Mouse (Mus musculus) adrenal gland (tissue): ENCODE measurements at regions not wholly inside any gene's neighbourhood (a gene's known extent, or its start where the extent isn't known, plus 50 kb on each side); places are given as distances from the start of the nearest gene placed in this dataset.
"Not testable (repeated sequence)": the region's sequence is repeated elsewhere in the genome, so short reads cannot be mapped to it uniquely, and the experiment has no call there.

Experiments used
- intact Hi-C: fragments of 180-260 bp; cut with DNase I; formaldehyde crosslinking; loops from one replicate; pipeline ENCODE4 v1.15.1; 2025

DNA sequence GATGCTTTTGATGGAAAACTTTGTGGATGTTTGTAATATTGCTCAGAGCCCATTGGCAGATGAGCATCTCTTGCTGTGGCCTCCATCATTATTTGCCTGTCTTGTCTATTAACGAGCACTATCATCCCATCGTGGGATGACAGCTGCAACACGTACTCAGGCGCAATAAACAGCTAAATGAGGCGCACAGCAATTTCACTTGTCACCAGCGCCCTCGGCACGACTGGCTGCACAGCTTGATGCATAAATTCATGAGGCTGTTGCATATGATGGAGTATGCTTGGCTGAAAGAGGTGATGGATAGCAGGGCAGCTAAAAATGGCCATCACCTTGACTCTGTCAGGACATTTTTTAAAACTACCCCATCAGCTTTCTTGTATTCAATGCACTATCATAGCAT, 853.1 kb upstream of the Pou3f2 start:
- intact Hi-C loops, result no loop called here

DNA sequence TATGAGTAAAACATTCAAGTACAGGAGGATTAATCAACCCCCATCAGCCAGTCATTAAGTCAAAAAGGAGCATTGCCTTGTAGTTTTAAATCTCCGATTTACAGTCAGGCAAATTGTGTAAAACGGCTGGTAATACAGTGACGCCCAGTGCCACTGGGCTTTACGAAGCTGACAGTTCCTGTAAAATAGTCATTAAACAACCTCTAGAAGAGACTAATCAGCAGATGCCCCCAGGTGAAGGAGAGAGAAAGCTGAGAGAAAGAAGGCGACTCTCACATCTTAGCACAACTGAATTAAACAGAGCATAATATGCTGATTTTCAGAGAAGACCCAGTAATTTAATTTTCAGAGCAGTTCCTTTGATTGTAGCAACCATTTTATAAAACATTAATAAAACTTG, 850.3 kb upstream of the Pou3f2 start:
- intact Hi-C loops, result no loop called here

DNA sequence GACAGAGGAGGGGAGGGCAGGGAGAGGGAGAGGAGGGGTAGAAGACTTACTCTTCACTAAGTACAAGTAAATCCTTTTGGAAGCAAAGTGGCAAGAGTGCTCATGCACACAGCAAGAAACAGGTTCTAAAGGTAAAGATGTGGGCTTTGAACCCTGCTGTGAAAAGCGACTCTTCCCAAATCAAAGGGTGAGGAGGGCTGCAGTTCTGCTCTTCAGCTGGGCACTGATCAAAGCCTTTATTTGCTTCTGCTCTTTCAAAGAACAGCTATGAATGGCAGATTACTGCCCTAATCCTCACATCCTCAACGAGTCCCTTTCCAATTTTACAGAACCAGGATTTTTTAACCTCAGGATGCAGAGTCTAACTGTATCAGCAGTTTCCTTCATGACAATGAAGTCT, 812.5 kb upstream of the Pou3f2 start:
- intact Hi-C loops, result no loop called here

DNA sequence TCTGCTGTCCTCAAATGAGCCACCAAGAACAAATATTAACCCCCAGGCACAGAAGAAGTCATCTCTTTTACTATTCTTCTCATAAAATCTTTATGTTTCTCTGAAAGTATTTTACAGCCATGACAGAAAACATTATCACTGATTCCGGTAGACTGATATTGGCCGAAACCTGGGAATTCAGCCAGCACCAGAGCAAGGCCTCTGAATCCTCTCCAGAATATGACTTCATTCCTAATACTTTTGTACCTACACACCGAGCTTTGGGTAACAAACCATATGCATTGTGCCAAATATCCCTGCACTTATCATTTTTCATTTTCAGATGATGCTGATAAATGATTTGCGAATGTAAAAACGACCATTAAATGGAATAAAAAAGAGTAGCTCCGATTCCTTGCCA, 791.9 kb upstream of the Pou3f2 start:
- intact Hi-C loops, result no loop called here

DNA sequence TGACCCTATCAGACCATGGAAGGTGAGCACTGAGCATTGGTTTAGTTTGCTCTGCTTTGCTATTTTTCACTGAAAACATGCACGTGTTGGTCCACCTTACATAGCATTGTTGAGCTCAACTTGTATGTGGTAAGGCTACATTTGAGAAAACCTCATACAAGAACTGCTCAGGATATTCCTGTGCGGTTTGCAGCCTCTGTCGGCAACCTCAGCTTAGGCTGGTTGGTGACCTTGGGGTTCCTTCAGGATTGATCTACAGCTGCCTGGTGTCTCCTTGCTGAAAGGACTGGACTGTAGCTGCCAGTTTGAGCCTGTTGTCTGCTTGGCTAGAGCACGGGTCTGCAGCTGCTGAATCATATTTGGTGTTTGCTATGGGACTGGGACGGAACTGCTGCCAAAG, 787.0 kb upstream of the Pou3f2 start:
- intact Hi-C loops, result no loop called here

DNA sequence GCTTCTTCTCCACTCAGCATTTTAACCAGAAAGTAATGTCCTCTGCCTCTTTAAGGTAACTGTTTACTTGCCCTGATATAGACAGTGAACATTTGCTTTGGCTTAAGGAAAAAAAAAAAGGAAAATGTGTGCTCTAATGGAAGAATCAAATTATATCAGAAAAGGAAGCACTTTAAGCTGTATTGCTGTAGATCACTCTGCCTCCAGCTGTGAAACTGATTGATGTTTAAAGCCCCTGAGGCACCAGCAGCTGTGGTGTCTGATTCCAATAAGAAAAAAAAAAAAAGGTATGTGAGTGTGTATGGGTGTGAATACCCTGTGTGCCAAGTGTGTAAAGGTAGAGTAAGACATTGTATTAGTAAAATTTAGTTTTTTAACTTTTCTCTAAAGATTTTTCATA, 783.8 kb upstream of the Pou3f2 start:
- intact Hi-C loops, result no loop called here

DNA sequence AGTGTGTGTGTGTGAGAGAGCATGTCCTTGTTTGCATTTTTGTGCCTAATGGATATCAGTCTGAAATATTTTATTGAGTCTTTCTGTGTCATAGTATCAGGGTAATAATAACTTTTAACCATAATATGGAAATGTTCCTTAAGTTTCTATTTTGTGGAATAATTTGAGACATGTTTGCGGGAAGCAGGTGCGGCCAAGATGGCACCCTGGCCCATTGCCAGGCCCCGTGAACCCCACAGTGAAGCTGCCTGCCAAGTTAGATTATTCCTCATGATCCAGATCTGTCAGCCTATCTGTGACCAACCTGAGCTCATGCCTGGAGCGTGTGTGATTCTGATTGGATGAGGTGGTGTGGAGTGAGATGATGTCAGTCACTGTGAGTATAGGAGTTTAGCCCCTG, 772.2 kb upstream of the Pou3f2 start:
- intact Hi-C loops, result no loop called here

DNA sequence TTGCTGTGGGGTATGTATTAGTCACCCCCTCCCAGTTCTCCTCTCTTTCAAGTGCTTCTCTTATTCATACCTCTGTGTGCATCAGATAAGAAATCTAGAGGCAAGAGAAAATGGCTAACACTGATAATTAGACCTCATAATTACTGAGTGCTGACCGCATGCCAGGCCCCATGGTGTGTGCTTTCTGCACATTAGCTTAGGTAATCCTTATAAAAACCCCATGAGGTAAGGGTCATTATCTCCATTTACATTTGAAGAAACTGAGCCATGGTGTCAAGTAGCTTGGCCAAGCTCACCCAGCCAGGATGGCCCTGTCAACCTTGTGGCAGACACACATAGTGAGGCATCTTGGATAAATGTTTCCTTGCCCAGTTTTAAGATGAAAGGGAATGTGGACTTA, 746.8 kb upstream of the Pou3f2 start:
- intact Hi-C loops, result no loop called here

DNA sequence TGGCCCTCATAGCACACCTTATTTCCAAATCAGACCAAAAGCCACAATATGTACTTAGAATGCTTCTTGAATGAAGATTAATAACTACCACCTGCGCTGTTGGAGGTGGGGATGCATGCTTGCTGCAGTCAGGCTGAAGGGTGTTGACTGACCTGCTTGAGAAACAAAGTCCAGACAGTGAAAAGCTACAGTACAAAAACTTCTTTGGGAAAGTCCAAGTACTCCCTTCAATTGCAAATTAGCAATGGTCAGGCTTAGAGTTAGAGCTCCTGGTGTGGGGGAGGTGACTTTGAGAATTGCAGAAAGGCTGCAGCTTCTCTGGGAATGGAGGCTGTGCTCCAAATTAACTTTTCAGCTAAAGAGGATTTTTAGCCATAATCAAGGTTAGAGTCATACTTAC, 706.6 kb upstream of the Pou3f2 start:
- intact Hi-C loops, result not testable (repeated sequence)

DNA sequence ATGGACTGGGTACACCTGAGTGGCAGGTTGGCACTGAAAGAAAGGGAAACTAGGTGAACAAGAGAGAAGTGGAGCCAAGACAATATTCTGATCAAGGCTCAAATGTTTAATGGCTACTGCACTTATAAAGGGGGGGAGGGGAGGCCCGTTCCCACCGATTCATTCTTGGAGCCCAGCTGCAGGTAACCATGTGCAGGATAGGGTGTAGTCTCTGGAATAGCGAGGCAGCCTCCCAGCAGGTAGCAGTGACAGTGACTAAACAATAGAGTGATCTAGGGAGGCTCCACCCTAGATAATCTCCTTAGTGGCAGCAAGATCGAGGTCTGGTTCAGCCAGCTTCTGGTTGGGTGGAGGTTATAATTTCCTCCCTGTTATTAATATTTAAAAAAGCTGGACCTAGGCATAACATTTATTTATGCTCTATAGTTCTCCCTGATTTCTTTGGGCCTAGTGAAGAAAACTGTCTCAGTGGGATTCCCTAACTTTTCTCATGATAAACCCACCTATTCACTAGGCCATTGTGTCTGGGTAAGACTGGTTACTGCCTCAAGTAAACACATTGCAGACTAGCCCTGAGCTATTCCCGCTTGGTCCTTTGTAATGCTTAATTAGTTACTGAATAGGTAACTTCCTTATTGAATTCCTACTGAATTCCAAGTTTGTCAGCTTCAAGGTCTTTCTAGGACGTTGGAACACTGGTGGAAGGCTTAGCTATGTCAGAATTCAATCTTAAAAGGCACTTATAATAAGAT, 705.4 kb upstream of the Pou3f2 start:
- intact Hi-C loops, result no loop called here

DNA sequence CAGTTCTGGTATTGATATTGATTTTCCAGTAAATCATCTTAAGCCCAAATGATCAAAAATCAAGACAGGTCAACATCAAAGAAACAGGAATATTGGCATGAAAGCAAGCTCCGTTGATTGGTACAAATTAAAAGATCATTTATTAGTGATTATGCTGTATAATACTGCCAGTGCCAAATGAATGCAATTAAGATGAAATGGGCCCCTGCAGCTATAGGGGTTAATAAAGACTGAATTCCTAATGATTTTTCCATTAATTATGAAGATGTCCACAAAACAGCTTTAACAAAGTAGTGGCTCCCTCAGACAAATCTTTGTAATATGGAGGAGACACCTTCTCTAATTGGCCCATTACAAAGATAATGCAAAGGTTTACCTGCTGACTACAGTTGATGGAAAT, 685.6 kb upstream of the Pou3f2 start:
- intact Hi-C loops, result no loop called here

DNA sequence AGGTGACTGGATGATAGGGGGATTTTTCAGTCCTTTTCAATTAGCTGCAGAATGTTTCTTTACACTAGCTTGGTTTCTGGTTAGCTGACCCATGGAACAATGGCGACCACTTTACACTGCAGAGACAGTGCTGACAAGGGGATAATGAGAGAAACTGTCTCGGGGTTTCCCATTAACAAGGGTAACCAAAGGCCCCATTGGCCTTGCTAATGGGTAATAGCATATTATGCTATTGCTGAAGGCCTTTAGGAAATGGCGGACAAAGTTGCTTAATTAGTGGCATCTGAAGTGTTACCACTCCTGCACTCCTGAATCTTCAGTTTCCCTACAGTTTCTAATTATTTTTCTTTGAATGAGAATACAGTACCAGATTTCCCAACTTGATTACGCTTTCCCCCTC, 685.2 kb upstream of the Pou3f2 start:
- intact Hi-C loops, result no loop called here

DNA sequence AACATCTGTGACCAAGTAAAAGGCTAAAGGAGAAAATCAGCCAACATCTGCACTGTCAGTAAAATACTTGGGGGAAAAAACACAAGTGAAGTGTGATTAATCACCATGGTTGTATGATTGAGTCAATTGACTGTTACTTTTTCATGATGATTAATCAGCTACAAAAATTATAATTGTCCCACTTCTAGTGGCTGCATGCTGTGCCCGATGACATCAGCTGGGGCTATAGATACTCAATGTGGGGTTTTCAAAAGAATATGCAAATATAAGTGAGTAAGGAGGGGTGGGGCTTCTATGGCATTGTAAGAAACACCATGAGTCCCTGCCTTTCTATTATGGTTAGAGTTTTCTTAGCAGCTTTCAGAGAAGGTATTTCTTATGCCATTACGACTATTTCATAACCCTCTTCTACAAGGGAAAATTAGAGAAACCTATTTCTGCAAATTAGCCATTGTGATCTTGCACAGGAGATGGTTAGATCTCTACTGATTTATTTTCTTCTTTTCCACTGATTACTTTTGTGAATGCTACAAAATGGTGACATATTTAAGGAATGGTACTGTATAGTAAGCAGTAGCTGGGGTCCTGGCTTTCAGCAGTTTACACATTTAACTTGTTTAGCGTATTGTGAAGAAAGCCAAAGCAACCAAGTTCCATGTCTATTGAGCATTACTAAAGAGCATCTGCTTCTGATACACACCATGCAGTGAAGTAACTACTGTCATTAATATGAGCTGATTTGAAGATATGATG, 660.1 kb upstream of the Pou3f2 start:
- intact Hi-C loops, result no loop called here

DNA sequence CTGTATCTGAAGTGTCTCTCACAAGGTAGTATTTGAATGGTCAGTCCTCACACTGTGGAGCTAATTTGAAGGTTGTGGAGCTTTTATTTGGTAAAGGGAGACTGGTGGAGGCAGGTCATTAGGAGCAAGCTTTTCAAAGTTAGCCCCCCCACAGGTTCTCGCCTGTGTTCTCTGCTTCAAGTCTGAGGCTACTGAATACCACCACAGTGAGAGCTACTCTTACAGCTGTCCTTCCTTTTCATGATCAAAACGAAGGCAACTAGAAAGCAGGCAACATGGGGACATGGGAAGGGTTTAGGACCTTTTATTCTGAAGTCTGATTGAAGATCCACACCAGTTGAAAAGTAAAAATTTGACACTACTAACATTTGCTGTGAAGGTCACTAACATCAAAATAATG, 645.2 kb upstream of the Pou3f2 start:
- intact Hi-C loops, result no loop called here

DNA sequence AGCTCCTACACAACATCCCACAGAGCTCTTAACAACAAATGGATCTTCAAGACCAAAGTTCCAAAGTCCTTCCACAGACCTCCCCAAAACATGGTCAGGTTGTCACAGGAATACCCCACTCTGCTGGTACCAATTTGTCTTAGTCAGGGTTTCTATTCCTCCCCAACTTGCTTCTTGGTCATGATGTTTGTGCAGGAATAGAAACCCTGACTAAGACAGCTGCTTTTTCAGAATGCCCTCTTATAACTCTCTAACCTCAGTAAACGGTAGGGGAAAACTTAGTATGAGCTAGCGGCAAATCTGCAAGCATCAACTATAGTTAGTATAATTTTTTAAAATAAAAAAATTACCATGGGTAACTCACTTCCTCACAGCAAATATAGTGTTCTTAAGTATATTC, 613.3 kb upstream of the Pou3f2 start:
- intact Hi-C loops, result not testable (repeated sequence)

DNA sequence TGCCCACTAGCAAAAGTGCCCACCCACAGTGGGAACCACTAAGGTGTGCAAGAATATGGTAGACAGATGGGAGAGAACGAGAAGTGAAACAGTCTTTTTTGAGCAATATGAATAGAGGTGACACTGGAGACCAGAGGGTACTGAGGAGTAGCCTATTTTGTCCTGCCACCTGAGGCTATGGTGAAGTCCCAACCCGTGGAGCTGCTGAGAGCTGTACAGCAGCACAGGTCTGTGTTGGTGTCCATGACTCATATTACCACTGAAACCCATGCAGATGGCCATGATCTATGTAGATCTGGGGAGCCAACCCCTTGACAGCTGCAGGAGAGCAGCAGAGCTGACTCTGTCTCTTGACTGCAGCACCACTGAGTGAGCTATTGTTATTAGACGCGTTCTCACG, 591.4 kb upstream of the Pou3f2 start:
- intact Hi-C loops, result no loop called here

DNA sequence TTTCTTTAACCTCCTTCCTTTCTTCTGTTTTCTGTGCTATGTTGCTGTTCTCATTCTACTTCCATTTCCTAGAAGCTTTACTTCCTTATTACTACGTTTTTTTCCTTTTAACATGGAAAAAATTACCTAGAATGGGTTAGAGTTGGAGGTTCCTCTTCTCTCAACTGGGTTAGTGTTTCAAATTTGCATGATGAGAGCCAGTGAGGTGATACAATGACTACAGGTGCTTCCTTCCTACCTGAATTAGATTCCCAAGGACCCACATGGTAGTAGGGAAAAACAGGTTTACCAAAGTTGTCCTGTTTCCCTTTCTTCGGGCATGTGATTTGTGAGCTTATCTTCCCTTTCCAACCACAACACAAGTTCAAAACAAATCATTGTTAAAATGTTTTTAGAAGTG, 589.4 kb upstream of the Pou3f2 start:
- intact Hi-C loops, result no loop called here

DNA sequence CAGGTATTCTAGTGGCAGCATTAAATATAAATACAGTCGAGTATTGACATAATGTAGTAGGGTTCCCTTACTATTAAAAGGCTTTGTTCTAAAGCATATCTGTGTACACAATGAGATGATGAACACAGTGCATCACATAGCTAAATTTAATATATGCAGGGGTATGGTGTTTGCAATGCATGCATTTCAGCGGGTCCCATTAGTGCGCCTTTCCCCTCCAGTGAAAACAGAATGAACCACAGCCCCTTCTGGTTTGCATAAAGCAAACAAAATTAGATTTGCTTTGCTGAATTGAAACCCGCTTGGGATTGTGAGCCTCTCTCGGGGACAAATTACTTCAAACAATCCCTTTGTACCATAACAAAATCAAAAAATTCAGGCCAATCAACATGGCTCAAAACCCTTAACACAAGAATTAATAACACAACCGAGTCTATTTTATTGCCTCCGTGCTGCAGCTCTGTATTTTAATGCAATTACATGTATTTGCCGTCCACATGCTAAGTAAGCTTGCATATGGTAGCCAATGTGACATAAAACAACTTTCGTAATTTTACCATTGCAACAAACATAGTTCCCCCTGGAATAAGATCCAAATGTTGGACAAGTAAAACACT, 562.6 kb upstream of the Pou3f2 start:
- intact Hi-C loops, result no loop called here

DNA sequence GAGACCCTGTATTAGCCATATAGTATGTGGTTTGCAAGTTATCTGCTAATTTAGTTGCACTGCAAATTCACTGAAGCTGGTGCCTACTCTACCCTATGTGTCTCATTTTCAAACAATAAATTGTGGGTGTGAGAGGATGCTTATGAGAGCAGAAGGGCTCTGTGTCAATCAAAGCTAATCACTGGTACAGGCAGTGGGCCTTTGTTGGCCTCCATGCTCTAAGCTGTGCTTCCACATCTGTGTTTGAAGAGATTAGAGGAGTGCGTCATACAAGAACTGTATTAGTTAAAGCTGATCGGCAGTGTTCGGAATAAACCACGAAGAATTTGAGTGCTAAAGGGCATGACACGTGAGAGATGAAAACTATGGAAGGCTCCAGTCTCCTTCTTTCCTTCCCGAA, 549.6 kb upstream of the Pou3f2 start:
- intact Hi-C loops, result no loop called here

DNA sequence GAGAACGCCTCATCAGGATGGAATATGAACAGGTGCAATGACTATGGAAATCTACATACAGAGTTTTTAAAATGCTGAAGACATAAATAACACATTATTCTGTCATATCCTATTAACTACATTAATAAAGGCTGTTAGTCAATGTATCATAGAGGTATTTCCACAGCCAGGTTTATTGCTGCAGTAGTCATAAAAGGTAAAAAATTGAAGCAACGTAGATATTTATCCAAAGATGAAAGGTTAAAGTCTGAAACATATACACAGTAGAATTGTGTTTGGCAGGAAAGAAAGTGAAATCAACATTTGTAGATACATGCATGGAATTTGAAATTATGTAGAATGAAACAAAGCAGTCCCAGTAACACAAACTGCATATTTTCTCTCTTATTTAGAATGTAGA, 543.1 kb upstream of the Pou3f2 start:
- intact Hi-C loops, result no loop called here

DNA sequence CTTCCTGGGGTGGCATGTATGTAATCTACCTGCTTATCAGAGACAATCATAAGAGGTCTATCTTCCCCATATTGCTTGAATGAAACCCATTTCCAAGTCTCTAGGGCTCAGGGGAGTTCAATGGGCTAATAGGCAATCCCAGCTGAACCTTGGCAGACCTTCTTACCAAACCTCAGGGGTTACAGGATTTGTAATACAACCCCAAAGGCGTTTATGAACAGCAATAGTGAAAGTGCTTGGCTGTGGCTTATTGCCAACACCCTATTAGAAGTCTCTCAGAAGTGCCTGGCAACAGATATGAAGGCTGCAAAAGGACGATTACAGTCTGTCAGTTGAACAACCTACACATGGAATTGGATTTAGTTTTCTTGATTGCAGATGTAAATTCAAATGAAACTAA, 534.0 kb upstream of the Pou3f2 start:
- intact Hi-C loops, result no loop called here

DNA sequence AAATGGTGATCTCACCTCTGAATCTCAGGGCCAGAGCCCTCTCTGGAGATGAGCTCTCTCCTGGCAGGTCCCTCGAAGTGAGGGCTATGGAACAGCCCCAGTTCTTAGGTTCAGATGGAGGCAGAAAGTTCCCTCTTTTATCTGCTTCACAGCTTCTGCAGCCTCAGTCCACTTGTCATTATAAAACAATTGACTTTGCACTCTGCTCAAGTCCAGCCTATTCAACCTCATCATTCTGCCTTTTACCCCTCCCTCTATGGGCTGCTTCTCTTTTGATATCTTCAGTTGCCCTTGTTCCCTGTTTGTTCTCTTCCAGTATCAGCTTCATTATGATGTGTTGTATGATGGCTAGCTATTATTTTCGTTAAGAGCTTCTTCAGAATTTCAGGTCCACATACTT, 522.2 kb upstream of the Pou3f2 start:
- intact Hi-C loops, result no loop called here

DNA sequence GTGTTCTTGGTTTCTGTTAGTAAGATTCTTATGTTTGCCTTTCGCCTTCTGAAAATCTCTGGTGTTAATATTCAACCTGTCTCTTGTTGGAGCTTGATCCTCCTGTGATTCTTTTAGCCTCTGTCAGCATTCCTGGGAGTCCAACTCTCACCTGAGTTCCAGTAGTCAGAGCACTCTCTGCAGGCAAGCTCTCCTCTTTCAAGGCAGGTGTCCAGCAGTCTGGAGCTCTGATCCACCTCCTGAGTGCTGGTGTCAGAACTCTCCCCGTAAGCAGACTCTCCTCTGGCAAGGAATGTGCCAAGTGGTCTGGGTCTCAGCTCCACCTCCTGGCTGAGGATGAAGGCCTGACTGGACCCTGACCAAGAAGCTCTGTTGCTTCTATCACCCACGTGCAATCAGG, 521.0 kb upstream of the Pou3f2 start:
- intact Hi-C loops, result not testable (repeated sequence)
